Mouse (Mus musculus) adipocyte (in vitro differentiated cells): Measurements from ENCODE around the gene Gm281.
"Not testable (repeated sequence)": the region's sequence is repeated elsewhere in the genome, so short reads cannot be mapped to it uniquely, and the experiment has no call there.

Experiments
- DNase-seq: peaks from one replicate; pipeline ENCODE4 v3.0.0-alpha.2; 2016; ENCODE audit warnings: low spot score

Gene Gm281

GRCm38 (mm10) chr14:13914387-13915082, at the start of gene Gm281:
TSS of gene Gm281 (minus strand) at chr14:13914478.
- DNase-seq = no peak

DNA sequence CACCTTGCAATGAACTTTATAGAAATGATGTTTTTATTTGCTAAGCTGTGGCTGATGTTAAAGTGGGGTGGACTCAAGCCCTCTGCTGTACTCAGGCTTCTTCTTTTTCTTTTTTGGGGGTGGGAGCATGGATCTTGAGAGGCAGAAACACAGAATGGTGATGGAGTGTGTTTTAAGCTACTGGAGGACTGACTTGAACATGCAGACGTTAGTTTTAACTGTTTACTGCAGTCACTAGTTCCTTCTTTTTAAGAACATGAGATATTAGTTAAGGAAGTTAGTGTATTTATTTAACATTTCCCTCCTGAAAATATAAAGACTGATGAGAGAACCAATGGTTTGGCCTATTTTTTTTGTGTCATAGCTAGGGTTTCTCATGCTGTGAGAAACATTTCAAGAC, 49.2 kb upstream of the Gm281 start:
- no peak for DNase-seq

DNA sequence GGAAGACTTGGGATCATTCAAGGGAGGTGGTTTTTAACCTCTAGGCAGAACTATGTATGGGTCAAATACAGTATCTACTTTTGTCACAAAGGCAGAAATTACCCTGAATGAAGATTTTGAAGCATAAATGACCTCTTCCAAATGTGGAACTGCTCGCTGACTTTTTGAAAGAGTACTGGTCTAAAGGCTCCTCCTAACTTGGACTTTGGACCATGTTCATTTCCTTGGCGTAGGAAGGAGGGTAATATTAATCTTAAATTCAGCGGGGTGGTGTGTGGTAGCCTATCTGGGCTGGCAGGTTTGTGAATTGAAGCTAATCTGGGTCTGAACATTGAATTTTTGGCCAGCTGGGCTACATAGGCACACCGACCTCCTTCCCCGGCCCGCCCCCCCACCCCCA, 48.2 kb upstream of the Gm281 start:
- DNase-seq = no peak

GRCm38 (mm10) chr14:13961401-13962112, 47.3 kb upstream of the Gm281 start, which contains the start of the genes Atxn7 and Thoc7:
TSS of gene Atxn7 (plus strand) at chr14:13961440.
TSS of gene Thoc7 (minus strand) at chr14:13961852.
- peak; percentile 26 for DNase-seq

DNA sequence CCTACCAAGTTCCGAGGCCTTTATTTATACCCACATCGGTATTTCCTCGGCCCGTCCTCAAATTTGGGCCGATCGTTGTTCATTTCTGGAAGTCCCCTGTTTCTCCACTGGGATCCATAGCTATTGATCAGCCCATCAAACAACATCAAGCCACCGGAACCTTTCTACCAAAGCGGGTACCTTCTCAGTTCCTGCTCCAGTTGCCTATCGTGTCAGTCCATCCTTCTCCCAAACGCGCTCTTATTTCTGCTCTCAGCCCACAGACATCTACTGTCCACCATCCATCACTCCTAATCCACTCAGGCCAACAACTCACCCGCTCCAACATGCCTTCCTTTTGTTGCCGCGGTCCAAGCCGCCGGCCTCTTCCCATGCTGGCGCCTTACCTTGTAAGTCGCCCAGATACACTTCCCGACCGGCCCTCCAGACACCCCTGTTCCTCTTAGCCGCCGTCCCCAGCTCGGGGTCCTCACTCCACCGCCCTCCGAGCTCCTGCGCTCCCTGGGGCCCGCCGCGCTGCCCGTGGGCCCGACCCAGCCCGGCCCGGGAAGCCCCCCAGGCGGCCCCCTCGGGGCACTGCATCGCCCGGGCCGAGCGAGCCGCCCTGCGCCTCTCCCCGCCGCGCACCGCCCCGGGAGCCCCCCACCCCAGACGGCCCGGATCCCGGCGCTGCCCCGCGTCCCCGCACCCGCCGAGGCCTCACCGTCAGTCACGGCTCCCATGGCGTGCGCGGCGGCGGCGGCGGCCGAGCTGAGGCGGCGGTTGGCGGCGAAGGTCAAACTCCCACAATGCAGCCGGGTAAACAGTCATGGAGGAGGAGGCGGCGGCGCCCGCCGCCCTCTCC, 46.4 kb upstream of the Gm281 start:
- DNase-seq = peak; percentile 41

- DNase-seq = no peak
Measured at GRCm38 (mm10) chr14:13960079-13960478, 45.8 kb upstream of the Gm281 start.

GRCm38 (mm10) chr14:13952151-13952550, 37.9 kb upstream of the Gm281 start:
- DNase-seq = not testable (repeated sequence)

DNA sequence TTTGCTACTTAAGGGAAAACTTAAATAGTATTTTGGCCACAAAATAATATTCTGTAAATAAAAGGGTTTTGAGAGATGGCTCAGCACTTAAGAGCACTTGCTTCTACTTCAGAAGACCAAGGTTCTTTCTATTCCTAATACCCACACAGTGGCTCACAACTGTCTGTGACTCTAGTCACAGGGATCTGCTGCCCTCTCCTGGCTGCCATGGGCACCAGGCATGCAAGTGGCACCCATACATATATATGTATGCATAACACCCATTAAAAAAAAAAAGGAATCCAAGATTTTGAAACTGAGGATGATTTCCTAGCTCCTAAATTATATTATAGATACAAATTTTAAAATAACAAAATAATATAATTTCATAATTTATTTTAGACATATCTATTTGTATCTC, 36.1 kb upstream of the Gm281 start:
- no peak for DNase-seq

GRCm38 (mm10) chr14:13948345-13948744, 34.1 kb upstream of the Gm281 start:
- DNase-seq = no peak

- no peak for DNase-seq
Measured at GRCm38 (mm10) chr14:13944686-13945085, 30.4 kb upstream of the Gm281 start.

DNA sequence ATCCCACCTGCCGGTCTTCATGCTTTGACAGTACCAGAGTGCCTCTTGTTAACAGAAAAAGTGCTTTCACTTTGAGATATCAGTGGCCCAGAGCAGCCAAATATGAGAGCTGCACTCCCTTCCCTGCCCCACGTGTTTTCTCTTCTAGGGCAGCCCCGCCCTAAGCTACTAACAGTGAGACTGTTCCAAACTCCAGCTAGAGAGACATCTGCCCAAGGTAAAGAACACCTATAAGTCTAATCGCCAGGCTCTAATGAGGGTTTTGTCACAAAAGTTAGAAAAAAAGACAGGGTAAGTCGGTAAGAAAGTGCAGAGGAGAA, 19.7 kb upstream of the Gm281 start:
- DNase-seq = no peak

- DNase-seq = no peak
Measured at GRCm38 (mm10) chr14:13933290-13934051, 19.2 kb upstream of the Gm281 start.

- peak; percentile 72 for DNase-seq
Measured at GRCm38 (mm10) chr14:13917630-13918029, 3.4 kb upstream of the Gm281 start.

DNA sequence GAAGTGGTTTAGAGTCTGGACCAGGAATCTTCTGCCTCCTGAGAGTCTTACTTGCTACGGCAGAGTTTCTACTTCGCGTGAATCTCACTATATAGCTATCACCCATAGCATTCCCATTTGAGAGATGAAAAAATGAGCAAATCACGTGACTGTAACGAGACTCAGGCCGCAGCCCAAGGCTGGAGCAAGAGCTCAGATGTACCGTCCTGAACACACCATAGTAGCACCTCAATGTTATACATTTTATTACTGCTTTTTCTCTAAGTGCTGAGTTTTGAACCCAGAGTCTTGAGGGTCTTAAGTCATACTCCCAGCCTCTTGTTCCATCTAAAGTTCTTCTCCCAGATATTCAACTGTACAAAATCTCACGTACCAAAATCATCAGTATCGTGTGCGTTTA, 2.9 kb upstream of the Gm281 start:
- no peak for DNase-seq

DNA sequence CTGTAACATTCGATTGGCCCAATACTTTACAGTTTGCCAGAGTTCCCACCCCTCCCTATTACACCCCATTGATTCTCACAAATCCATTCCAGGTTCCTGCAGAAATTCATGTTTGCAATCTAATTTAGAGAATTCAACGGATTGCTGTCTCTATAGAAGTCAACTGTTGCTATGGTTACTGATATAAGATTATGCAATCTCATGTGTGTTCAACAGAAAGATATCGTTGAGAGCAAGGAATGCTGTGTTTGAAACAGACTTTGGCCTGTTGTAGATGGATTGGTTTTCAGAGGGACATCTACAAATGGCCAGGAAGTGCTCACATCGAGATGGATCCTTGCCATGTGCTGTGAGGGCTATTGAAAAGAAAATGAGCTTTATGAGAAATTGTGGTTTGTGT, 929 bp upstream of the Gm281 start:
- DNase-seq = no peak

GRCm38 (mm10) chr14:13910148-13910547, 4.1 kb downstream of the Gm281 start:
- no peak for DNase-seq

DNA sequence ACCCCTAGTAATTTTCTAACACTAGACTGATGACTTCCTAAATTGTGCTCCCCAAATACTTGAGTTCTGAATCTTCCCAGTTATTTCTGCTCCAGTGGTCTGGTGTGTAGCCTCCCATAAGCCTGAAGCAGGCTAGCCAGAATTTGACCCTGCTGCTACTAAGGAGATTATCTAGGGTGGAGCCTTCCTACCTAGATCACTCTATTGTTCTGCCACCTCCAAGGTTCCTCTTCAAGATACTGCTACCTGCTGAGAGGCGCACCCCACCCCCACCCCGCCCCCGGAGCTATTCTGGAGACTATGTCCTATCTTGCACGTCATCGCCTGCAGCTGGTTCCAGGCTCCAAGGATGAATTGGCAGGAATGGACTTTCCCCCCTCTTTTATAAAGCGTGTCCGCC, 7.1 kb downstream of the Gm281 start:
- DNase-seq = no peak

DNA sequence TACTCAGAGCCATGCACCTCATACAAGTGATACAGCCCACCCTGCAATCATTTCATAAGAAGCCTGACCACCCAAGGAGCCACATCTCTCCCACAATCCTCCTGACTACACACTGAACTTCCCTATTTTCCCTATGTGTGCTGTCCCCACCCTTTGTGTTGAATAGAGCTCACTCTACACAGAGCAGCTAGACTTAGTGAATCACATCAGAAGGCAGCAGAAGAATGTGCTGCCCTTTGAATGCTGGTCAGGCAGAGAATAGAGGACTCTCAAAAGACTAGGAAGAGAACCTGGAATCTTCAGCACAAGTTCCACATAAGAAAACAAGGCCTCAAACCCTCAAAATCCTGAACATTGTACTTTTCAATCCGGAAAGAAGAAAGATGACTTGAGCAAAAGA, 7.8 kb downstream of the Gm281 start:
- no peak for DNase-seq

DNA sequence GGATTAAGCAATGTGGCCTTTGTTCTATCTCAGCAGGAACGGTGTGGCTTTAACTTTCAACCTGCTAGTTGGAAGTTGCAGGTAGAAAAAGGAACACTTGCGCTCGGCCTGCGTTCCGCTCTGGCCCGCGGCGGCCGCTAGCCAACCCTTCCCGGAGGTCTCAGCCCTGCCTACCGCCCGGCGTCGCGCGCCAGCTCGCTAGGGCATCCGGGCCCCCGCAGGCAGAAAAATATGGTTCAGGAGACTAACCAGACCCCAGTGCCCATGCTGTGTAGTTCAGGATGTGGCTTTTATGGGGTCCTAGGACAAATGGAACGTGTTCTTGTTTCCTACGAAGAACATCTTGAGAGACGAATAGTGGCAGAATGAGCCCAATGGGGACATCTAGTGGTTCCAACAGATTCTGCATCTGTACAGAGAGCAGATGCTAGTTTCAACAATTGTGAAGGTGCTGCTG, 12.6 kb downstream of the Gm281 start:
- DNase-seq = peak; percentile 29

DNA sequence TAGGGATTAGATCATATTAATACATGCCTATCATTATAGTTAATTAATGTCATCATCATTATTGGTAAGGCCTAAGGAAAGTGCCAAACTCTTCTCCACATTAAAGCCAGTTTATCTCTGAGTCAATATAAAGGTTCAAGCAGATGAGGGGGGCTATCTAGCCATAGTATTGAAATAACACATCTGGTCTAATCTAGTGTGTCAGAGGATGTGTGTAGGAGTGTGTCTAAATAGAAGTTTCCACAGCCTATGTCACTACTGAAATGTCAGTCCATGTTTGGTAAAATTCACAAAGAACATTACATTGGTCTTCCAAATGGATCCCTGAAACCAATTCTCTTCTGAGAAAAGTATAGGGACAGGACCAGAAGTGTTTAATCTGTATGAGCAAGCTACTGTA, 19.1 kb downstream of the Gm281 start:
- DNase-seq = no peak

DNA sequence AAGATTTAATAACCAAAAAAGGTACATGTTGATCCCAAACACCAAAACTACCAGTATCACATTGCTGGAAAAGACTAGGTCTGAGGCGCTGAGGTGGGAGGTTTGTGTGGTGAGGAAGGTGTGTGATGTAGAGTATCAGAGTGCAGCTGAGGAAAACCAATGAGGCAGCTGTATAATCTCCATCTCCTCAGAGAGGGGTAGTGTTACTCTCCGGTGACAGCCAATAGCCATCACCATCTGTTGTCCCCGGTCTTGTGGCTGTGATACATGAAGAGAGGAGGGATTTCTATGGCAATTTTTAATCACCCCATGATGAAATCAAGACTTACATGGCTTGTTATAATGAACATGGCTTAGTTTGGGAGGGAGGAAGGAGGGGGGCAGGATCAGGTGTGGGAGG, 20.5 kb downstream of the Gm281 start:
- no peak for DNase-seq

DNA sequence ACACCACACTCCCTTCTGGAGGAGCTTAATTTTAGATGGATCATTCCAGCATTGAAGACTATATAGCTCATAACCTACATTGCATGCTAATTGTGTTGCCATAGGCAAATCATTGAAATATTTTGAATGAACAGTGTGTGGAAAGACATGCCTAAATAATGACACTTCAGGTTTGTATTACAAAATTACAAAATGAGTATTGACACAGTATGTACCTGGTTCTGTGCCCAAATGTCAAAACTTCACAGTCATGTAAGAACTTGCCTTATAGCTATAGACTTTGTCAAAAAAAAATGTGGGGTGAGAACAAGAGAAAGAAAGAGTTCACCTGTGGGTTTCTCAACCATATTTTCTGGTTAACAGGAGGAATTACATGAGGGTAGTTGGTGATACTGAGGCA, 52.9 kb downstream of the Gm281 start:
- no peak for DNase-seq
